Mouse (Mus musculus) frontal cortex, adult 2 months (tissue): ENCODE measurements around the gene Hoxa13. TPM values are rescaled to one million over a fixed set of nuclear protein-coding genes. Genes with fewer than 3 reads are reported as not detected.
A peak's percentile ranks its signal among the peaks of the same experiment; 100 is the strongest.

Experiments
- DNase-seq, 2 experiments: peaks; one replicate each; pipeline ENCODE4 v3.0.0; 2022; ENCODE audit warnings: low spot score in 1 of 2; ENCODE audit errors: extremely low spot score in 1 of 2
- polyA plus RNA-seq: library from polyadenylated mRNA; depleted of rRNA; stranded (reverse); fragments of >200 nt; gene quantifications from 2 replicates; pipeline ENCODE4 v1.2.3, GENCODE M21; 2012

Hoxa13 gene
- polyA plus RNA-seq, 1 experiment: not detected

DNA sequence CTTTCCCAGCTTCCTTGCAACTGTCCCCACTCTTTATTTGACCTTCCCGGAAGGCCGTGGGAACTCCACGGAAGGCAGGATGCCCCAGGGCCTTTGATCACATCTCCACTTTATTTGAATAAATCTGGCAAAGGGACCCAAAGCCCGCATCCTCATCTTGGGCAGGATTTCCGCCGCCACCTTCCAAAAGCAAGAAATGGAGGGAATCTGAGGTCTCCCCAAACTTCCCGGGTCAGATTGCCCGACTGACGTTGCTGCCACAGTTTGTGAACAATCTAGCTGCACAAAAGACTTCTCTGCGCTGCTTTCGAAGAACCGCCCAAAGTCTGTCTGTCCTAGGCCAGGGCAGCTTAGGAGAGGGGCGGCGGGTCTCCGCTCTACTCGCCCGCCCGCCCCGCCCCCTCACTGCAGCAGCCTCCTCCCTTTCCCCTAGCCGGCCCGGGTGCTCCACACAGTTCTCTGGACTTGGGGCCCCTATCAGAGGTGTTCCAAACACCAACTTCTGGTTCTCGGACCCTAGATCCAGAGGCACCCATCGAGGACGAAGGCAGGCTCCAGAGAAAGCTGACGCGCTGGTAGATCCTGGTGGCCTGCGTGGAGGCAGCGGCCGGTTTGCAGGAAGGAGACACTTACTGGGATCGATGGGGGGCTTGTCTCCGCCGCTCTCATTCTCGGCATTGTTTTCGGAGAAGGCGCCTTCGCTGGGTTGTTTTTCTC is 35.6 kb downstream of the Hoxa13 start:
- DNase-seq: no peak

DNA sequence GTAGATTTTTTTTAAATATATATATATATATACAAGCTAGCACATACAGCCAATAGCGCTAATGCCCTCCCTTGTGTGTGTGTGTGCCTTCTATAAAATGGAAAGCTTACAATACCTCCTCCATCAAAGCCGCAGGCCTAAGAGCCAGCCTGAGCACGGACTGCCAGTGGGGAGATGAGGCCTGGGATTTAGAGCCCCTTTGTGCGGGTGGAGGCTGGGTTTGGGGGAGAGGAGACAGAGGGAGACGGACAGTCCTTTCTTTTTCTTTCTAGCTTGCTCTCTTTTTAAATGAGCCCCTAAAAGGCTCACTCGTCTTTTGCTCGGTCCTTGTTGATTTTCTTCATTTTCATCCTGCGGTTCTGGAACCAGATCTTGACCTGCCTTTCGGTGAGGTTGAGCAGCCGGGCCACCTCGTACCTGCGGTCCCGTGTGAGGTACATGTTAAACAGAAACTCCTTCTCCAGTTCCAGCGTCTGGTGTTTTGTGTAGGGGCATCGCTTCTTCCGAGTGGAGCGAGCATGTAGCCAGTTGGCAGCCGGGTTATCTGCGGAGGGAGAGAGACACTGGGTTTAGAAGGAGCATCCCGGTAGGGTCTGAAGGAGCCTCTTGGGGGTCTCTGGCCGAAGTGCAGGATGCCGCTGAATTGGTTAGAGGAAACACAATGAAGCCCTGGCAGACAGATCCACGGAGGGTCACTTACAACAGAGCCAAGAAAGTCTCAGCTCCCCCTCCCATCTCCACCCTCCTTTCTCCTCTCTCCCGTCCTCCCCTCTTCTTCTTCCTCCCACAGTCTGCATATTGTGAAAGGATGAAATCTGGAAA is 36.5 kb downstream of the Hoxa13 start:
- DNase-seq: no peak

DNA sequence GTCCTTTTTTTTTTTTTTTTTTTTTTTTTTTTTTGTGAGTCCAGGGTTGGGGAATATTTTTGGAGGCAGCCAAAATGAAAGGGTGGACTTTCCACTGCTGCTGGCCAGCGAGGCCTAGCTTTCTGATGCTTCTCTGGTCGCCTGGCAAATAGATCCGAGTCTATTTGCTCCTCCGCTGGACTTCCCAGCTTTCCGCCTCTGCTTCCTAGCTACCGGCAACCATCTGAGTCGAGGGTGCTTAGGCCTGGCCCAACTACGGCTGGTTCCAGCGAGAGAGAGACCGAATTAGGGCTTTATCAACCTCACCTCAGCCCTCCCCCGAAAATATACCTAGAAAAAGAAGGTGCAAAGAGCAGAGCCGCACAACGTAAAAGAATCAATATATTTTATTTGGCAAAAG is 38.0 kb downstream of the Hoxa13 start:
- no peak for DNase-seq

DNA sequence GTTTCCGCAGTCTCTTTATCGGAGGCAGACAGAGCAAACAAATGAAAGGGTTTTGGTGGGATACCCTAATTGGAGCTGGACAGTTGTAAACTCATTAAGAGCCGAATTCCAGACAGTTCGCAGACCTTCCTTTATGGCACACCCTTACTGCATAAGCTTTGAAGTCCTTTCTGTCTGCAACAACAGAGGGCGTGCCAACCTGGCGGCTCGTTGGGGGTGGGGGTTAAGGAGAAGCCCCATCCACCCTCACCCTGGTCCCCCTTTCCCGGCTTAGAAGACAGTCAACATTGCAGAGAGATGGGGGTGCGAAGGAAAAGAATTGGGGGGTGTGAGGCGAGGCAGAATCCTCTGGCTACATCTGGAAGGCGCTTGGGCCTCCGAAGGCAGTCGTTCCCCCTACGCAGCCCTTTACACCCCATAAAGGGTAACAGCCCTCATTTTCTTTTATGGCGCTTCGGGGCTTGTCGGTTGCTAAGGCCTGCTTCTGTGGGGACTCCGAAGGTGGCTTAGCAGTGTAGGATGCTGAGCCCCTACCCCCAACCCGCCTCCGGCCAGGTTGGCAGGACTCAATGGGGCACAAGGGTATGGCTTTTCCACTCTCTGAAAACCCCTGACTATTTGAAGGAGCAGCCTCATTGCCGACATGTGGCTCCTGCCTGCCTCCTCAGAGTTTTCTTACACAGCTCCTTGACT is 38.5 kb downstream of the Hoxa13 start:
- no peak for DNase-seq

- DNase-seq: peak; percentile 42 to 86
Measured at GRCm38 (mm10) chr6:52221337-52221992, 39.2 kb downstream of the Hoxa13 start, which contains the start of gene Hoxa7. Gene Hoxa7, minus strand, starts transcription at chr6:52221854.

DNA sequence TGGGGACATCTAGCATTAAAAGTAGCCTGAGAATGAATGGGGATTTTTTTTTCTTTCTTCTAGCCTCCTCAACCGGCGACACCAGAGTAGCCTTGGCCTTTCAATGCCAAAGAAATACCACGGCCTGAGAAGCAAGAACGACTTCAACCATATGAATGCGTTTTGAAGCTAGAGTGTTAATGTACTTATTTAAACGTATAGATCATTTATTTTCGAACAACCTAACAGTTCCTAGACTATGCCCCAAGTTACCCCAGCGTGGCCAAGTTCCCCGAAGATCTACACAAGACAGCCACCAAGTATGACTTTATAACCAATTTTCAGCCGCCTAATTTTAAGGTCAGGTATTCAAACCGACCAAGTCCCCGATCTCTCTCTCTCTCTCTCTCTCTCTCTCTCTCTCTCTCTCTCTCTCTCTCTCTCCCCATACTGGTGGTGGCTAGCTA is 39.8 kb downstream of the Hoxa13 start:
- no peak for DNase-seq

DNA sequence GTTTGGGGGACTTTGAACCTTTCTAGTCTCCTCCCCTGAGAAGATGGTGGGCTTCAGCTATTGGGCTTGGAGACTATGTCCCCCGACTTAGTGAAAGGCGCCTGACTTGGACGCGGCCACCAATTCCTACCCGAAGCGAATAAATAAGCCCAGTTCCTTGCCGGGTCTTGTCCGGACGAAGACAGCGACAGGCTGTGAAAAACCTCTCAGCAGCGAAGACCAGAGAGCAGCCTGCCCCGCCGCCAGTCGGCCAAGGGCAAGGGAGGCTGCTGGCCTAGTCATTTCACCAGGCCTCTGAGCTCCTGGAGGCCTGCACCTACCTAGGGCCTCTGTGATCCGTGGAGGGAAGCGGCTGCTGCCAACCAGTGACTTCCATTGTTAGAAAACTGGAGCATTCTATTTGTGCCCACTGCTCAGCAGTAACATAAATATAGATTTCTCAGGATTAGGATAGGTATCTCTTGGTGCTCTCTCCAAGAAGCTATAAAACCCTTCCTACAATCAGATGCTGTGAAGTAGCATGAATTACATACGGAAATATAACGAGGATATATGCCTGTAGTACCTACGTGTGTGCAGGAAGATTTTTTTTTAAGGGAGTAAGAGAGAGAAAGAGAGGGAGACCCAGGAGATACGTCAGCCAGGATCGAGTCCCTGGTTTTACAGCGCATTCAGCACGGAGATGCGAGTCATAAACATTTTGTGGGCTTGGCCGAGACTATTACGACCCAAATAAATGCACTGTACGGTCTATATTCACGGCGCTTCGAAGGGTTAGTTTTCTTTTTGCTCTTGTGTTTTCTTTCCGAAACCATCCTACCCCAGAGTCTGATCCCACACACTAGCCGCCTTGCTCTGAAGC is 40.4 kb downstream of the Hoxa13 start:
- DNase-seq: no peak

DNA sequence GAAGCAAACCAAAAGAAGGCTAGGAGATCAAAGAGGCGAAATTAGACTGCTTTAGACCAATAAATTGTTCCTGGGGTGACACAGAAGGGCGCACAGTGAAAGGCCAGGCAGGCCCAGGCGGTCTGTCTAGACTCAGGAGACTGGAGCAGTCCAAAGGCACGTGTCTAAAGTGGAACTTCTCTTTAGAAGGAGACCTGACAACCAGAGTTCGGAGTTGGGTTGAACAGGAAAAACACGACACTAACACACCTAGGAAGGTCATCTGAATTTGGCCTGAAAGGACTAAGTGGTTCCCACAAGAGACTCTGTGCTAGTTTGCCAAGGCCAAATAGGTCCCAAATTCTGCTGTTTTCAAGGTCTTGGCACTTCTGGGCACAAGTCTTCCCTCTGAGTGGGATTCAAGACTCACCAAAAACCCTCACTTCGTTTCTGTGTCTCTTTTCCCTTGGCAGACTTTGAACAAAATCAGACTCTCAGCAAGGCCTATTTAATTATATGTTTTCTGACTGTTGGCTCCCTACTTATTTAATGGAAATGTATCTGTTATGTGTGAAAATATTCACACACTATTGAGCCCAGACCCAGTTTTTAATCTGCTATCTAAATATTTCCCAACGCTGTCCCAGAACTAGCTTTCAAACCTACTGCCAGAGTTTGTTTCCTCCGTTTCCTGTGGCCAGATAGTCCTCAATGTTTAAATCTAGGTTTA is 41.3 kb downstream of the Hoxa13 start:
- no peak for DNase-seq

DNA sequence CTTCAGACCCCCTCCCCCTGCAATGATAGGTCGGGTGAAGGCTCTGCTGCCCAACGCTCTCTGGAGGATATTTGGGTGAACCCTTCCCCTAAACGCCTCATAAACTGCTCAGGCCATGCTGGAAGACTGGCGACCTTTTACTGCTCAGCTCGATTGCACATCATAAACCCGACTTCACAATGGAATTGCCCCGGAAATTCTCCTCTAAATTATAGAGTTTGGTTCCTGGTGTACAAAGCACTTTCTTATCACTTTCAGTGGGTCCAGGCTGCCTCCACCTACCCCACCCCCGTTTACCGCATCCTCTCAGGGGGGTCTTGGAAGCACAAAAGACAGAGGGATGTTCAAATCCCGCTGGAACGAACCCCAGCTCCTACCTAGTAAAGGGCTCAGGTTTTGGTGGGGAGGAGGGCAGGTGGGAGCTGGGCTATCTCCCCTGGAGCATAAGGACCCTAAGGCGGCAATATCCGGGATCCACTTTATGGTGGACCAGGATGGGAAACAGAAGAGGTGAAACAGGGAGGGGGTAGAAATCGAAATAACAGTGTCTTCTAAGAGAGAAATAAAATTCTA is 42.0 kb downstream of the Hoxa13 start:
- DNase-seq: no peak

DNA sequence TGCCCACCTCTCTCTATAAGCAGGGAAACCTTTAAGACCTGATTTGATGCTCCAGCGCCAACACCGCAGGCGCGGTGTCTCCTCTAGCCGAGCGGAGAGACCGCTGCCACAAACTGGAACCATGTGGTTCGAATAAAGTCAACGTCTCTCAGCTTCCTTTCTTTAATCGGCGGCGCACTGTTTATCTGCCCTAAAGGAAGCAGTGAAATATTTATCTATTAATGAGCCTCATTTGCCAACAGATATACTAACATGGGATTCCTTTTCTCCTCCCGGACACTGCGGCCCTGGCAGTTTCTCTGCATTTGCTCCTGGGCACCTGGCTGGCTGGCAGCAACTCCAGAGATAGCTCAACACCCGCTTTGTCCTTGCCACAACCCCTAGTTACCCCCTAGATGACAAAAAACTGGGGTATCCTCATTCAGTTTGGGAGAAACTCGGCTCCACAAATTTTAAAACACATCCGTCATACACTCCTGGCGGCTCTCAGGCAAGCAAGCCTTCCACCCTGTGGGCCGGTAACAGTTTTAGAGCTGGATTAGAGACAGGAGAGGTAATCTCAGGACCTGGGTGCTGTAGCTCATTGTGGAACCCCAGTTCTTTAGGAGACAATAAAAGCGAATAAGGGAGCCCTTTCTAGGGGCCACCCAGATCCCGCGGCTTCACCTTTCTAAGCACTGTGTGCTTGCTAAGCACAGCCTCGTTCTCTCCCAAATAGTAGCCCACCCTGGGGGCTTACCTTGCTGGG is 42.6 kb downstream of the Hoxa13 start:
- DNase-seq: no peak

- DNase-seq: no peak
Measured at GRCm38 (mm10) chr6:52217459-52217768, 43.3 kb downstream of the Hoxa13 start.

GRCm38 (mm10) chr6:52216691-52217458 is 43.8 kb downstream of the Hoxa13 start:
- no peak for DNase-seq

DNA sequence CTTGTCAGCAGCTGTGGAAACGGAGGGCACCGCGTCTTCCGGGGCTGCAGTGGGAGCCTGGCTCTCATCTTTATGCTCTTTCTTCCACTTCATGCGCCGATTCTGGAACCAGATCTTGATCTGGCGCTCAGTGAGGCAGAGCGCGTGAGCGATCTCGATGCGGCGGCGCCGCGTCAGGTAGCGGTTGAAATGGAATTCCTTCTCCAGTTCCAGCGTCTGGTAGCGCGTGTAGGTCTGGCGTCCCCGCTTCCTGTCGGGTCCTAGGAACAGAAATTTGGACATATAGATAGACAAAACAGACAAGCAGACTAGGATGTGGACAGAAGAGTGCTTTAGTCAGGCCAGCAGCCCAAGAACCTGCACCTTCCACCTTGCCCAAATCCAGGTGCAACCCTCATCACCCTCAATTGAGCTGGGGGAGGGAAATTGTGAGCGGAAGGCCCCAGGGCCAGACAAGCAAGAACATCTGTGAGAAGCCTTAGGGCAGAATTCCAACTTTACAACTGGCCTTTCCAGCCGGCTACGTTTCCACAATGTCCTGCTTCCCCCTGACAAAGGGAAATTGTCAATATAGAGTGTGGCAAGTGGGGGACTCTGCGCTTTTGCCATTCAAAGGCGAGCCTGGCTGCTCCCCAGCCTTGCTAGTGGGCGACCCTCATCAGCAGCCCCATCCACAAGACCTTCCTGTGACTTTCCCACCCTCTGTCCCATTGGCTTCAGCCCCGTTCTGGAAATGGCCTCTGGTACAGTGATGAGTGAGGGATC is 44.7 kb downstream of the Hoxa13 start:
- DNase-seq: no peak

GRCm38 (mm10) chr6:52215070-52215469 is 45.6 kb downstream of the Hoxa13 start:
- no peak for DNase-seq

DNA sequence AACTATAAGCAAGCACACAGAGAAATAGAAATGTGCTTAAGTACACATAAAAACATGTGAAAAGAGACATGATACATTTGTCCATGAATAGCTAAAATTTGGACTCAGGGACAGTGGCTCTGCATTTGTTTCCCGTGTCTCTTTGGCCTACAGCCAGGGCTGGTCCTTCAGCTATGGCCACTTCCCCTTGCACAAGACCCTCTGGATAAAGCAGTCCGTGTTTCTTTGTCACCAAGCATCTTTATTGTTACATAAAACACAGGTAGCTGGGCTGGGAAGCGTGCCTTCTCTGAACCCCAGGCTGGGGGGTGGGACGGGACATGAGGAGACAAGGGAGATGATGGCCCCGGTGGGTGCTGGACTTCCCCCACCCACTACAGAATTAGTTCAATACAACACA is 46.4 kb downstream of the Hoxa13 start:
- no peak for DNase-seq

DNA sequence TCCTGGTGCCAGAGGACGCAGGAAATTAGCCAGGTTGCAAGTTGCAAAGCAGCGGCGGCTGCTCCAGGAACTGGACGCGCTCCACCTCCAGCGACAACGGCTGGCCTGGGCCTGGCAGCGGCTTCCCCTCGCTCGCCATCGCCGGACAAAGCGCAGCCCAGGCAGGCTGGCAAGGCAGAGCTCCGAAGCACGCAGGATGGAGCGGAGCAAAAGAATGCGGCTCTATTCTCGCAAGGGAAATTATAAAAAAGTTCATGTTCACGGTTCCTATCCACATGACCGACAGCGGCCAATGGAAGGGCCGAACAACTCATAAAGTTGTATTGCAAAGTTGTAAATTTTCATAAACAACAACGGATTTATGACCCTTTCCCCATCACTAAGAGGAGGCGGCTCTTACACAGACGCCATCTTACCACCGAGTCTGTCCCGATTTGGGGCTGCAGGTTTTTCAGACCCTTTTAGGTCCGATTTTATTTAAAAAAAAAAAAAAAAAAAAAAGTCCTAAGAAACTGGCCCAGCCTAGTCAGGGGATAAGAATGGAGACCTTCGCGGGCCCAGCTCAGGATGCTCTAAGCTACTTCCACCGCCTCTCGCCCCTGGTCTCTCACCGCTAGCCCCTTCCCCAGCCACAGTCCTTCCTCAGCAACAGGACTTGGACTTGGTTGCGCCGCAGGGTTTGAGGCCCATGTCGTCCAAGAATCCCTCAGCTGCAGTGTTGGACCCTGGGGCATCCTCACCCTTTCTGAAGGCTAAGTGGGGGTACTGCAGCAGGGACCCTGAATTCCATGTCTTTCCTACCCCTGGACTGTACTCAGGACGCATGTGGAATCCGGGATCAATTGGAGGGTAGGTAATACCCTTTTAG is 47.3 kb downstream of the Hoxa13 start, which contains the start of the genes Hoxa3 and Gm28308:
Gene Hoxa3, minus strand, starts transcription at position 218 of the 868 bp plus-strand sequence.
Gene Gm28308, minus strand, starts transcription at position 221 of the 868 bp plus-strand sequence.
- DNase-seq: no peak
